Mouse (Mus musculus) heart, adult 18-20 months (tissue): Measurements from ENCODE around the gene Csrnp1. TPM values are rescaled to one million over a fixed set of nuclear protein-coding genes. Genes with fewer than 3 reads are reported as not detected.

Experiments used
- DNase-seq, 2 experiments: peaks; one replicate each; pipeline ENCODE4 v3.0.0; 2021 to 2022; ENCODE audit warnings: mixed read lengths in 1 of 2
- long read RNA-seq, 2 experiments: library from polyadenylated mRNA; stranded (forward); transcript quantifications; one replicate each; pipeline ENCODE4 v2.0.0; 2021
- total RNA-seq, 2 experiments: library from RNA; stranded (reverse); gene quantifications; 2 replicates each; pipeline ENCODE4 v1.2.3; 2021

The Csrnp1 gene
- total RNA-seq = 10 to 100 TPM; 16.7 to 20.7 TPM
- long read RNA-seq, experiment 1, partial matches to known transcripts = 0 of 1 reads
- long read RNA-seq, experiment 1, other reads (novel, unspliced or antisense) = 1 of 1 reads
- long read RNA-seq, experiment 2, partial matches to known transcripts = 0 of 1 reads
- long read RNA-seq, experiment 2, other reads (novel, unspliced or antisense) = 1 of 1 reads

- DNase-seq = no peak
Measured at GRCm38 (mm10) chr9:119984536-119985011, at the start of gene Csrnp1. Gene Csrnp1 (minus strand): TSS chr9:119984658.

GRCm38 (mm10) chr9:120032710-120033109 lies 48.3 kb upstream of the Csrnp1 start:
- no peak for DNase-seq

- DNase-seq = no peak
Measured at GRCm38 (mm10) chr9:120030421-120030820, 46.0 kb upstream of the Csrnp1 start.

GRCm38 (mm10) chr9:120029880-120030279 lies 45.4 kb upstream of the Csrnp1 start:
- no peak for DNase-seq

GRCm38 (mm10) chr9:120027401-120028151 lies 43.1 kb upstream of the Csrnp1 start:
- DNase-seq = peak; percentile 82 to 84

GRCm38 (mm10) chr9:120024625-120025024 lies 40.2 kb upstream of the Csrnp1 start:
- no peak for DNase-seq

GRCm38 (mm10) chr9:120024171-120024570 lies 39.7 kb upstream of the Csrnp1 start:
- DNase-seq = peak; percentile 56

- peak; percentile 61 to 68 for DNase-seq
Measured at GRCm38 (mm10) chr9:120023086-120023811, 38.8 kb upstream of the Csrnp1 start, which contains the start of gene Xirp1. Gene Xirp1 (minus strand): TSS chr9:120023598.

- DNase-seq = peak; percentile 63 to 69
Measured at GRCm38 (mm10) chr9:120021164-120021563, 36.7 kb upstream of the Csrnp1 start.

- DNase-seq = peak; percentile 79 to 92
Measured at GRCm38 (mm10) chr9:120020285-120020890, 35.9 kb upstream of the Csrnp1 start.

GRCm38 (mm10) chr9:120016956-120017355 lies 32.5 kb upstream of the Csrnp1 start:
- DNase-seq = no peak

- peak in 1 of 2 experiments; percentile 13 for DNase-seq
Measured at GRCm38 (mm10) chr9:120014828-120015227, 30.4 kb upstream of the Csrnp1 start.

GRCm38 (mm10) chr9:120013251-120013820 lies 28.9 kb upstream of the Csrnp1 start:
- peak in 1 of 2 experiments; percentile 48 for DNase-seq

GRCm38 (mm10) chr9:120012781-120013180 lies 28.3 kb upstream of the Csrnp1 start:
- no peak for DNase-seq

GRCm38 (mm10) chr9:120012161-120012560 lies 27.7 kb upstream of the Csrnp1 start:
- peak in 1 of 2 experiments; percentile 41 for DNase-seq

GRCm38 (mm10) chr9:120011533-120011932 lies 27.1 kb upstream of the Csrnp1 start:
- DNase-seq = peak; percentile 87 to 88

GRCm38 (mm10) chr9:120010781-120011511 lies 26.5 kb upstream of the Csrnp1 start:
- peak; percentile 98 for DNase-seq

- no peak for DNase-seq
Measured at GRCm38 (mm10) chr9:120009871-120010270, 25.4 kb upstream of the Csrnp1 start.

- no peak for DNase-seq
Measured at GRCm38 (mm10) chr9:120009226-120009841, 24.9 kb upstream of the Csrnp1 start.

- no peak for DNase-seq
Measured at GRCm38 (mm10) chr9:120007833-120008232, 23.4 kb upstream of the Csrnp1 start.

- no peak for DNase-seq
Measured at GRCm38 (mm10) chr9:120005936-120006335, 21.5 kb upstream of the Csrnp1 start.
